Mouse (Mus musculus): ENCODE measurements around the gene Enkur. TPM values are rescaled to one million over a fixed set of nuclear protein-coding genes. Genes with fewer than 3 reads are reported as not detected.

Enkur gene
- total RNA-seq, 1 experiment = 0.31 TPM

DNA sequence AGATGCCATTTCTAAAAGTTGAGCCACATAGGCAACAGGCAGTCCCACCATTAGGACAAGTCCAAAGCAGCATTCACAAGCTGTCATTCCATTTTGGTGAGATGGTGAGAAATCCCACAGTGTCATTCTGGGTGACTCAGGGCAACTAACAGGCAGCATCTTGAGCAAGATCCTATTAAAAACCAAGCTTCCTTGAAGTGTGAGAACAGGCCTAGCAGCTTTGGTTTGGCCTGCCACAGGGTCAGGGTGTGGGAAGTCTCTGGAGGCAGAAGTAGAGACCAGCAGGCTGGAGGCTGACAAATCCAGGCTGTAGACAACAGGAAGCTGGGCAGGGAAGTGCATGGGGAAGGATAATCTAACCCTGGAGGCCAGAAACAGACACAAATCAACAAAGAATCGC, 22.4 kb downstream of the Enkur start:
- in situ Hi-C loops (cut with MboI; ENCODE audit: low sequenced_read_pairs in 2 of 2, unreplicated experiment in 2 of 2) = no loop called here
- TF ChIP-seq ZC3H11A (IDR thresholded peaks at IDR 0.05; ENCODE audit: borderline replicate concordance, low read depth, low read length) = no peak
- TF ChIP-seq HCFC1 (IDR thresholded peaks at IDR 0.05; ENCODE audit: borderline replicate concordance, insufficient read depth, low read length) = no peak
- TF ChIP-seq ZNF384 (IDR thresholded peaks at IDR 0.05; ENCODE audit: low read depth, low read length) = no peak
- Histone ChIP-seq H3K4me3 (ENCODE audit: insufficient read depth in 1 of 2, low read depth in 1 of 2, low read length in 2 of 2, poor library complexity in 1 of 2, severe bottlenecking in 1 of 2) (no peak overlapping the region), H3K36me3 (ENCODE audit: control insufficient read depth, insufficient read depth, low read length, poor library complexity, severe bottlenecking) (no peaks in the 10 kb centered on the region), H3K4me1 (ENCODE audit: control insufficient read depth in 2 of 2, insufficient read depth in 2 of 2, low read length in 2 of 2, poor library complexity in 1 of 2) (no peaks in the 10 kb centered on the region), H3K9ac (ENCODE audit: insufficient read depth, low read depth, low read length, poor library complexity, severe bottlenecking) (no peak overlapping the region), H3K9me3 (ENCODE audit: control insufficient read depth, insufficient read depth, low read depth, low read length) (no peaks in the 10 kb centered on the region), H3K27ac (ENCODE audit: insufficient read depth, low read depth, low read length, poor library complexity, severe bottlenecking) (no peak overlapping the region)
- no peak for DNase-seq (ENCODE audit: low read depth, low spot score)

DNA sequence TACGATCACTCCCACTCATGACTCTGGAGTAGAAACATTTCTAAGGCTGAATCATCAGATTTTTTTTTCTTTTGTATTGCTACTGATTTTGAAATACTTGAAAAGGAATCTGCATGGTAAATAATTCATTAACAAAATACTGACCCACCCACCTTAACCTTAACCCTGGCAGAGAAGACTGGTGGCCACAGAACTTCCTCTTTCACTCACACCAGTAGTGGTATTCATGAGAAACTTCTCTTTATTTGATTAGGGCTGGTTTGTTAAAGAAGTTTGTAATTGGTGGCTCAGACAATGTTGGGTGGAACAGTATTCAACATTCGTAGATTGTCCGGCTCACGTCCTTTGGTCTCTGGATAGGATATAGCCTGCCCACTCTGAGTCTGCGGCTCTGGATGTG, 26.0 kb downstream of the Enkur start:
- TF ChIP-seq ZNF384 (IDR thresholded peaks at IDR 0.05; ENCODE audit: low read depth, low read length) (no peak), CHD2 (IDR thresholded peaks at IDR 0.05; ENCODE audit: low read depth, low read length) (no peak), MAFK (IDR thresholded peaks at IDR 0.05; ENCODE audit: insufficient read depth, low read depth, low read length) (no peak), HCFC1 (IDR thresholded peaks at IDR 0.05; ENCODE audit: borderline replicate concordance, insufficient read depth, low read length) (no peak), ZC3H11A (IDR thresholded peaks at IDR 0.05; ENCODE audit: borderline replicate concordance, low read depth, low read length) (no peak)
- H3K36me3 ChIP-seq (ENCODE audit: control insufficient read depth, insufficient read depth, low read length, poor library complexity, severe bottlenecking) = no peaks in the 10 kb centered on the region
- no peaks in the 10 kb centered on the region for H3K9me3 ChIP-seq (ENCODE audit: control insufficient read depth, insufficient read depth, low read depth, low read length)
- no peak overlapping the region for H3K27ac ChIP-seq (ENCODE audit: insufficient read depth, low read depth, low read length, poor library complexity, severe bottlenecking)
- H3K4me1 ChIP-seq (ENCODE audit: control insufficient read depth in 2 of 2, insufficient read depth in 2 of 2, low read length in 2 of 2, poor library complexity in 1 of 2) = no peaks in the 10 kb centered on the region
- in situ Hi-C loops (cut with MboI; ENCODE audit: low sequenced_read_pairs in 2 of 2, unreplicated experiment in 2 of 2) = no loop called here
- no peak for DNase-seq (ENCODE audit: low read depth, low spot score)
- no peak overlapping the region for H3K4me3 ChIP-seq (ENCODE audit: insufficient read depth in 1 of 2, low read depth in 1 of 2, low read length in 2 of 2, poor library complexity in 1 of 2, severe bottlenecking in 1 of 2)
- no peak overlapping the region for H3K9ac ChIP-seq (ENCODE audit: insufficient read depth, low read depth, low read length, poor library complexity, severe bottlenecking)

DNA sequence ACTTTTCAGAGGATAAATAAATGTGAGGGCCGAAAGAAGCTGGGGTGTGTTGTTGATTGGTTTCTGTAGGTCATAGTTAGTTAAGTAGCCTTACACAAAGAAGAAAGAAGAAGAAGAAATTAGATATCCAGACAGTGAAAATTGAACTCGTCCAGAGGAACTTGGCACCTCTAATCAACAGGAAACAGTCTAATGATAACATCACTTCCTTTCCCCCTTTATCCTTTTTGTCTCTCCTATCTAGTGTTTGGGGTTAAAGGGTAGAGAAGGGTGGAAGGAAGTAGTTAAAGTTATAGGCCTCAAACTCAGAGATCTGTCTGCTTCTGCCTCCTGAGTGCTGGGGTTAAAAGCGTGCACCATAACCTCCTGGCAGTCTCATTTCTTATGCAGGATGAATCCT, 32.4 kb downstream of the Enkur start:
- no peaks in the 10 kb centered on the region for H3K36me3 ChIP-seq (ENCODE audit: control insufficient read depth, insufficient read depth, low read length, poor library complexity, severe bottlenecking)
- no peak overlapping the region for H3K4me3 ChIP-seq (ENCODE audit: insufficient read depth in 1 of 2, low read depth in 1 of 2, low read length in 2 of 2, poor library complexity in 1 of 2, severe bottlenecking in 1 of 2)
- TF ChIP-seq ZNF384 (IDR thresholded peaks at IDR 0.05; ENCODE audit: low read depth, low read length) (no peak), MAFK (IDR thresholded peaks at IDR 0.05; ENCODE audit: insufficient read depth, low read depth, low read length) (no peak), CHD2 (IDR thresholded peaks at IDR 0.05; ENCODE audit: low read depth, low read length) (no peak), HCFC1 (IDR thresholded peaks at IDR 0.05; ENCODE audit: borderline replicate concordance, insufficient read depth, low read length) (no peak), ZC3H11A (IDR thresholded peaks at IDR 0.05; ENCODE audit: borderline replicate concordance, low read depth, low read length) (no peak)
- no peaks in the 10 kb centered on the region for H3K4me1 ChIP-seq (ENCODE audit: control insufficient read depth in 2 of 2, insufficient read depth in 2 of 2, low read length in 2 of 2, poor library complexity in 1 of 2)
- no peak for DNase-seq (ENCODE audit: low read depth, low spot score)
- in situ Hi-C loops (cut with MboI; ENCODE audit: low sequenced_read_pairs in 2 of 2, unreplicated experiment in 2 of 2) = no loop called here
- no peak overlapping the region for H3K27ac ChIP-seq (ENCODE audit: insufficient read depth, low read depth, low read length, poor library complexity, severe bottlenecking)
- no peaks in the 10 kb centered on the region for H3K9me3 ChIP-seq (ENCODE audit: control insufficient read depth, insufficient read depth, low read depth, low read length)
- no peak overlapping the region for H3K9ac ChIP-seq (ENCODE audit: insufficient read depth, low read depth, low read length, poor library complexity, severe bottlenecking)

DNA sequence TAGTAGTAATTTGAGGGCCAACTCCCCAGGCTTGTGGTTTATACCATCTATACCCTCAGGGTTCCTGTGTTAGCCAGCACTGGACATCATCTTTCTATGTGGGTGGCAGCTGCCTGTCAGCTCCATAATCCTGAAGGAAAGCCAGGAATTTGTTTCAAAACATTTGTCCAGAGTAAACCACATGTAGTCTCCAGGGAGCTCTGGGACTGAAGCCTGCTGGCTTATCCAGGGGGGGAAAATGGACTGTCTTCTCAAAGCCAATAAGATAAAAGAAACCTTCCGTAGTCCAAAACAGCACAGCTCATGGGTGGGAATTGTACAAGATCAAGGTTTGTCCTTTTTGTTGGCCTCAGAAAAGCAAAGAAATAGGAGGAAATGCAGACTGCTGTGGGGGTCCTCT, 37.2 kb downstream of the Enkur start:
- in situ Hi-C loops (cut with MboI; ENCODE audit: low sequenced_read_pairs in 2 of 2, unreplicated experiment in 2 of 2) = no loop called here
- no peak for TF ChIP-seq HCFC1 (IDR thresholded peaks at IDR 0.05; ENCODE audit: borderline replicate concordance, insufficient read depth, low read length)
- no peak for TF ChIP-seq ZC3H11A (IDR thresholded peaks at IDR 0.05; ENCODE audit: borderline replicate concordance, low read depth, low read length)
- TF ChIP-seq MAFK (IDR thresholded peaks at IDR 0.05; ENCODE audit: insufficient read depth, low read depth, low read length) = no peak
- TF ChIP-seq ZNF384 (IDR thresholded peaks at IDR 0.05; ENCODE audit: low read depth, low read length) = no peak
- no peak for TF ChIP-seq CHD2 (IDR thresholded peaks at IDR 0.05; ENCODE audit: low read depth, low read length)

DNA sequence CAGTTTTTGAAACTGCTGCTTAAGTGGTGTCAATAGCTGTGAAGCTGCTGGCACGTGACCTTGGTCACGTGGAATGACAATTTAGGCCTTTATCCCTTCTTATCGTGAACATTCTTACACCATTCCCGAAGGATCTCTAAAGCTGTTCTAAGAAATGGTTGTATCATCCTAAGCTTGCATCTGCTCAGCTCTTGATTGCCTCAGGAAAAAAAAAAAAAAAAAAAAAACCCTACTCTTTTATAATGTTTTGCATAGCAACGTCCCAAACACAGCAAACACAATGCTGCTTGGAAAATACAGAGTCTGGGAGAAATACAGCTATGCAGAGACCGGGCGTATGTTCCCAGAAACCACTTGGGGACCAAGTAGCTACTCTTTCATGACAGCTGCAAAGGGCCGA, 40.9 kb downstream of the Enkur start:
- no peak for DNase-seq (ENCODE audit: low read depth, low spot score)
- Histone ChIP-seq H3K4me1 (ENCODE audit: control insufficient read depth in 2 of 2, insufficient read depth in 2 of 2, low read length in 2 of 2, poor library complexity in 1 of 2) (no peaks in the 10 kb centered on the region), H3K27ac (ENCODE audit: insufficient read depth, low read depth, low read length, poor library complexity, severe bottlenecking) (no peak overlapping the region)

More for the DNA sequence above, 37.2 kb downstream of the Enkur start:
- H3K4me1 ChIP-seq (ENCODE audit: control insufficient read depth in 2 of 2, insufficient read depth in 2 of 2, low read length in 2 of 2, poor library complexity in 1 of 2) = no peaks in the 10 kb centered on the region
- no peak overlapping the region for H3K27ac ChIP-seq (ENCODE audit: insufficient read depth, low read depth, low read length, poor library complexity, severe bottlenecking)
- DNase-seq (ENCODE audit: low read depth, low spot score) = no peak
- no peaks in the 10 kb centered on the region for H3K9me3 ChIP-seq (ENCODE audit: control insufficient read depth, insufficient read depth, low read depth, low read length)
- H3K36me3 ChIP-seq (ENCODE audit: control insufficient read depth, insufficient read depth, low read length, poor library complexity, severe bottlenecking) = no peaks in the 10 kb centered on the region
- H3K9ac ChIP-seq (ENCODE audit: insufficient read depth, low read depth, low read length, poor library complexity, severe bottlenecking) = no peak overlapping the region
- no peak overlapping the region for H3K4me3 ChIP-seq (ENCODE audit: insufficient read depth in 1 of 2, low read depth in 1 of 2, low read length in 2 of 2, poor library complexity in 1 of 2, severe bottlenecking in 1 of 2)

More for the DNA sequence above, 40.9 kb downstream of the Enkur start:
- TF ChIP-seq CHD2 (IDR thresholded peaks at IDR 0.05; ENCODE audit: low read depth, low read length) = no peak
- 0 out of 2 replicates have a peak, but pooled peaks have one; percentile 31 for TF ChIP-seq ZNF384 (IDR thresholded peaks at IDR 0.05; ENCODE audit: low read depth, low read length)
- Histone ChIP-seq H3K9me3 (ENCODE audit: control insufficient read depth, insufficient read depth, low read depth, low read length) (no peaks in the 10 kb centered on the region), H3K36me3 (ENCODE audit: control insufficient read depth, insufficient read depth, low read length, poor library complexity, severe bottlenecking) (no peaks in the 10 kb centered on the region), H3K9ac (ENCODE audit: insufficient read depth, low read depth, low read length, poor library complexity, severe bottlenecking) (no peak overlapping the region), H3K4me3 (ENCODE audit: insufficient read depth in 1 of 2, low read depth in 1 of 2, low read length in 2 of 2, poor library complexity in 1 of 2, severe bottlenecking in 1 of 2) (no peak overlapping the region)
- in situ Hi-C loops (cut with MboI; ENCODE audit: low sequenced_read_pairs in 2 of 2, unreplicated experiment in 2 of 2) = no loop called here

All from ES-E14 (cell line).